Mouse (Mus musculus): ENCODE results near the gene Atp6v0e.

The Atp6v0e gene

DNA sequence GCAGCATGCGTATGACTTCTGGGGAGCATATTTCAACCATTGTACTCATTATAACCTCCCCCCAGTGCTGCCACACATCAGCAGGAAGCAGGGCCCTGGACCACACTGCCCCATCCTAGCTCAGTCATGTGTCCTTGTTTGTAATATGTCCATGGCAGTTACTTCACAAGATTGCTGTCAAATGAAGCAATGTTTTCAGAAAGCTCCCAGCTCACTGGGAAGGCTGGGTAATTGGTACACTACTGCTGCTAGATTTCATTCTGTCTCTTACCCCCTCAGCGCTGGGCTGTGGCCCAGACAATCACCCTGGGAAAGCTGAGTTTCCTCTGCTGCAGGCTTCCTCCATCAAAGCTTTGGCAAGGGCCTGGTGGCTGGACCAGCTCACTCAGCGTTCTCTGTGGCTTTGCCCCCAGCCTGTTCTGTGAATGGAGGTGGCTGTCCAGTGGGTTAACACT, 22.7 kb upstream of the Atp6v0e start:
- no peak for DNase-seq

DNA sequence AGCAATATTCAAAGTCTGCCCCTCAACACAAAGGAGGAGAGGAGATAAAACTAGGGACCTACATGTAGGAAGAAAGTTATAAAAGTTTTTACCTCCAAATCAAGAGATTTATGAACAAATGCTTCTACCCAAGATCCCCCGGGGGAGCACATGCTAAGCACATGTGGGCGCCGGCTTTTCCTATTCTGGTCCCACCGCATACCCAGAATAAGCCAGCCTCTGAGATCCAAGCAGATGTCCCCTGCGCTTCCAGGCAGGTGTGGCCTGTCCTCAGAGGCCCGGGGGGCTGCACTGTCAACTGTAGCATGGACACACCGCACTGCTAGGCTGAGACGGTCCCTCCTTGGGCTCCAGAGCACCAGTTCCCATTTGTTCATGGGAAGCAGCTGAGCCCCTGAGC, 19.6 kb upstream of the Atp6v0e start:
- no peak for DNase-seq

DNA sequence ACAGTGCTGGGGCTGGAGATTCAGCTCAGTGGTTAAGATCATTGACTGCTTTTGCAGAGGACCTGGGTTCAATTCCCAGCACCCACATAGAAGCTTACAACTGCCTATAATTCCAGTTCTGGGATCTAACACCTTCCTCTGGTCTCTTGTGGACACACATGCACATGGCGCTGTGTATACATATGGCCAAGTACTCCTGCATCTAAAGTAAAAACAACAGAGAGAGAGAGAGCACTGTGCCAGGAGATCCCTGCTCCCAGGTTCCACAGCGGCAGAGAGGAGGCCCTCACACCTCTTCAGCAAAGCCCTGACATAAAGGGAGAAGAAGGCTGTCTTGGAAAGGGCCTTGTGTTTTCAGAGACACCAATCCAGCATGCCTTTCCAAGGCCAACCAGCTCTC, 19.0 kb upstream of the Atp6v0e start:
- no peak for DNase-seq

DNA sequence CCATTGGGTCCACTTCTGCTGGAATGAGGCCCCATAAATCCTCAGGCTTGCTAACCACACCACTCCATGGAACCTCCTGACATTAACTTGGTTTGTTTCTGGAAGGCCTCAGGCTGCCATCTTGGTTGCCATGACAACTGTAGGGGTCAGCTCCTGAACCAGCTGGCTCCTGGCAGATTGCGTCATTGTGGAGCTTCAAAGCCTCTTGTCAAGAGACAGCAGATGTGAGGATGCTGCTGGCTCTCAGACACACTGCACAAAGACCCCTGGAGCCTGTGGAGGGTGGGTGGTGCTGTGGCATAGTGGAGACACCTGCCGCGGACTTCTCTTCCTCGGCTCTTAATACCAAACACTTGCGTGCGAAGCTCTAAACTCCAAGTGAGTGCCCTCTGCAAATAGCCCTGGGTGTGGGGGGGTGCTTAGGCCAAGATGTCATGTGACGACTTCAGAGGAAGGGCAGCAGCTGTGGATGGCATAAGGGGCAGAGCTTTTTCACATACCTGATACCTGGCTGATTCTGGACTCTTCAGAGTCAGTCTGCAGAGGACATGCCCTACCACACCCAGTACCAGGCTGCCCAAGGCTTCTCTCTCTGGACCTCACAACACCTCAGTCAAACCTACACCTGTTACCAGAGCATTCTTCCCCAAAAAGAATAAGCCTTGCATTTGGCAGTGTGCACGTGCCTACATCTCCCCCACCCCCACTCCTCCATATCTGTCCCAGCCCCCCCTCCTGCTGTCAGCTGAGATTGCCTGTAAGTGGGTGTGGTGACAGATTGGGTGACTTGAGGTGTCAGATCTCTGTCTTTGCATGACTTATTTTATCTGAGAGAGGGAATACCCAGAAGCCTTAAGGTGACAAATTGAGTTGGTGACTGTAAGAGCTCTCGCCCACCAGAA, 18.3 kb upstream of the Atp6v0e start:
- no peak for DNase-seq

DNA sequence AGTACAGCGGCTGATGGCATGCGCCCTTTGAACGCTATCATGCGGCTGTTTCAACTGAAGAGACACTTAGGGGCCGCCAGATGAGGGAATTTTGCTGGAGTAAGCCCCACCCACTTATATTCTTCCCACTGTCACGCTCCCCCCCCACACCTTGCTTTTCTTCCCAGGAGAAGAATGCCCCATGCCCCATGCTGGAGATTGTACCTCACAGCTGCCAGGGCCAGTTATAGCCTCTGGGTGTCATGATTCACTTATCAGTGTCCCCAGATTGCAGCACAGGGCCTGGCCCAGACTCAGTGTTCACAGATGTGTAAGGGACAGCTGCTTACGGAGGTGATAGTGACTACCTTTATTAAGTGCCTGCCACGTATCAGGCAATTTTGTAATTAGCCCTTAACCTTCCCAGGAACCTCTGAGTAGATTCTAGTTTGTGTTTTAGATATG, 17.6 kb upstream of the Atp6v0e start:
- no peak for DNase-seq

DNA sequence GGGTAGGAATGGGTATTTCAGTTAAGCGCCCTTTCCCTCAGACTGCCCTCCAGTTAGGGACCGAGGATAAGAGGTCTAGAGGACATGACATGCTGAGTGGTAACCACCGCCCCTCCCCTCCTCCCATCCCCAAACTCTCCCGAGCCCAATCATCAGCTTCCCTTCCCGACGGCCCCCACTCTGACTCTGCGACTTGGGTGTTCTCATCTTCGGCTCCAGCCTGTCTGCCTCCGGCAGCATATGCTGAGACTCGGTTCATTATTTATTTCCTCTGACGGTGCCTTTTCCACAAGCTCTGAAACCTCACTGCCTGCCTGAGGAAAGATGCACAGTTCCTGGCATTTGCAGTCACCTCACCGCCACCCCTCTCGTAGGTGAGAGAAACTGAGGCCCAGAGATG, 15.7 kb upstream of the Atp6v0e start:
- peak; percentile 35 to 40 for DNase-seq

DNA sequence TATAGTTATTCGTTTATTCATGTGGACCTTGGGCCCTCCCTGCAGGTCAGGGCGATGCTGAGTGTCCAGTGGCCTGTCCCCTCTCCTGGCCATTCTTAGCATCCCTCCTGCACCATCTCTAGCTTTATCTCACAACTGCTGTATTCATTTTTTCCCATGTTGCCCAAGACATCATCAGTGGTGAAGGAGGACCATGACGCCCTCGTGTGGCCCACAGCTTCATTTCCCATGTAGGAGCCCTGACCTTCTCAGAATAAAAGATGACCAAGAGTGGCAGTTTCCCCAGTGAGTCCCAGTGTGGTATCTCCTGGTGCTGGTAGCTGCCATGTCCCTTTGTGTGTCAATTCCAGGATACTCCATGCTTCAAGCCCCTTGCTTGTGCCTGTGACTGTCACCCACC, 13.5 kb upstream of the Atp6v0e start:
- peak in 1 of 2 experiments; percentile 34 for DNase-seq

DNA sequence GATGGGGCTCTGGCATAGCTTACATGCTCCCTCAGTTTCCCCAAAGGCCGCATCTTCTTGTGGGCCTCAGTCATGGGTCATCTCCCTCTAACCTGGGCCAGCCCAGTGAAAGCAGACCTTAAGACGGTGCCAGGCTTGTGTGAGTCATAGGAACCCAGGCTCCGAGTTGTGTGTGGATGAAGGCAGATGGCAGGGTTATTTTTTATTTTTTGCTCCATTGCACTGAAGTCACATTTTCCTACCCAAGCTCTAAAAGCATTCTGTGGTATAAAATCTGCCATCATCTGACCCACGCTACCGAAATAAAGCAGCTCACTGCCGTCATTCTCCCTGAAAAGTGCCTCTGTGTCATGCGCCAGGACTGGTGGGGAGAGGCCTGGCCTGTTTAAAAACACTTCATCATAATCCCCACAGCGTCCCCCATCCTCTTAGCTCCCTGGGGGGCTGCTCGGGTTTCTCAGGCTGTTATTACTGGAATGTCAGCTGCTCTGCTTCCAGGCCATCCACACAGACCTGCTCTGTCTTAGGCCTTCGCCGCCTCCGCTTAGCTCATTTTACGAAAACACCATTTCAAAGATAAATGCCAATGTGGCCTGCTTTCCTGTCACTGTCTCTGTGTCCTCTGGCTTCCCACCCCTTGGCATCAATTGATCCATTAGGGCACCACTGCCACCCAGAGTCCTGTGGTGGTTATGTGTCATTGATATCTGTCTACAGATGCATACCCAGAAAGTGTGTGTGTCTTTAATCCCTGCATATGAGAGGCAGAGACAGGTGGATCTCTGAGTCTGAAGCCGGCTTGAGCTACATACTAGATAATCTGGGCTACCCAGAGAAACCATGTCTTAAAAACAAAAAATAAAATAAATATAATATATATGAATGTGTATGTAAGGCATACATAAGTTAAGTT, 12.3 kb upstream of the Atp6v0e start:
- DNase-seq: no peak

DNA sequence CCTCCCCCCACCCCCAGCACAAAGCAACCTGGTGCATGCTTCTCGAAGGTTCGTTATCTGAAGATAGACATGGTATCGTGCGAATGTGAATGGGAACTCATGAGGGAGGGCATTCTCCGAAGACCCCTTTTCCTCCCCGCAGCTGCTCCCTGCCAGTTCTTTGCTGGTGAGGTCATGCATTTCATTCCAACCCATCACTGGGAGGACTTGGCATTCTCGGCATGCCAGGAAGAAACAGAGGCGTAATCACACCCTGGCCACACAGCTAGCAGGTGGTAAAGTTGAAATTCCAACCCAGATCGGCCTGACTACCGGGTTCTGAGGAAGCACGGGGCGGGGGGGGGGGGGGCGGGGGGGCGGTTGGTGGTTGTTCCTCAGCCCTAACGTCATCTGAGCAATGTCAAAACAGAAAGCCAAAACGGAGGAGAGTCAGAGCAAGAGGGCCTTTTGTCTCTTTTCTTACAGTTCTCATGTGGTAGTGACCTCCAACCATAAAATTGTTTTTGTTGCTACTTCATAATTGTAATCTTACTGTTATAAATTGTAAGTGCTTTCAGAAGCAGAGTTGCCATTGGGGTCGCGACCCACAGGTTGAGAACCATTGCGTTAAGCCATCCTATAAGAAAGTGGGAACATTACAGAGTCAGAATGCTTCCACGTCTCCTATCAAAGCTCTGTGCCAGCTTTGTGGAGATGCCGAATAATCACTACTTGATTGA, 4.0 kb upstream of the Atp6v0e start:
- no peak for DNase-seq

DNA sequence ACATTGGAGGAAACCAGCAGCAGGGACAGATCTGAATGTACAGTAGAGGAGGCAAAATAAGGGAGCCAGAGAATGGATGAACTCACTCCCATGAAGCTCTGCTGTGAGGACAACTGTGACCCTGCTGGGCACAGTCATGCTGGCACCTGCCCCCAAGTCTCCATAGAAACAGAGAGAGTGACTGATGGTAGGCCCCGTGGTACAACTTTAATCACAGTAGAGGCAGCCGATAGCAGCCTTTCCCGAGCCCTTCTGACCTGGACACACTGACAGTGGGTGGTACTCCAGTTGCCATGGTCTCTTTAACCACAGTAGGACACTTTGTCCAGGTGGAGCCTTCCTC, 3.5 kb upstream of the Atp6v0e start:
- no peak for DNase-seq

DNA sequence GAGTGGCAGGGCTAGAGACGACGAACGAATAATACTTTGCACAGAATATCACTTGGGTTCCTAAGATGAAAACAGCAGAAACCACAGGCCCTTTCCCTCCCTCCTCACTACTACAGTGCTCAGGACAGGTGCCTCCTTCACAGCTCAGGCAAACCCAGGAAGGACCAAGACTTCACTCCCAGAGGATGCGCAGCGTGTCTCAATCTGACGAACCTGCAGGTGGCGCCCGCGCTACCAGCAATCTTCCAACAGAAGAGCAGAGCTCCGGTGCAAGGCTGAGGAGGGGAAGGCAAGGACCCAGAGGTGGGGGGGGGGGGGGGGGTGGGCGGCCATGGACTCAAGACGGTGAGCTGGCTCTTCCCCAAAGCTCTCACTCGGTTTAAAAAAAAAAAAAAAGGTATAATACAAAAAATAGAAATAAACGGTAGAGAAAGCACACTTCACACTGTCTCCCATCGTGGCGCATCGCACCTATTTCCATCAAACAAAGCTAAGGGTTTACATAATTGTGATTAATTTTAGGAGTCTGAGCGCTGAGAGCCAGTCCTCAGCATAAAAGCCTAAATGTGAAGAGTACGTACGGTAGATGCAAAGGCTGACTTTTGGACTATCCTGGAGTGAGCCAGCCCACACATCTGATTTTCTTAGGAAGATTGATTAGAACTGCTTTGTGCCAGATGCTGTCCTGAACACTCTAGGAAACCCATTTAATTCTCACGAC, 2.7 kb upstream of the Atp6v0e start:
- peak; percentile 81 to 93 for DNase-seq

DNA sequence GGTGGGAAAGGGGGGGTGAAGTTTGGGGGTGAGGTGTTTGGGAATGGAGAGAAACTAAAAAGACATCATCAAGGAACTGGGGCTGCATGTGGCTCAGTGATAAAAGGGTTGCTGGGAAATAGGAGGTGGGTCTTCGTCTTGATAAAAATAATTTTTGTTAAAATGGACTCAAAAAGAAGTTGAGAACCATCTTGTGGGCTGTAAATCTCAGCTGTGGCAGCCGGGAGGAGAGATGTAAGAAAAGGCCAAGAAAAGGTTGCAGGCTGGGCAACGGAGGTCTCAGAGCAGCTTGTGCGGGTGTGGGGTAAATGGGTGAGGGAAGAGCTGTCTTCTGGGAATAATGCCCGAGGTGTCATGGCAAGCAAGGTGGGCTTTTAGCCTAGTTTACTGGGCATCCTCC, 827 bp upstream of the Atp6v0e start:
- no peak for DNase-seq

DNA sequence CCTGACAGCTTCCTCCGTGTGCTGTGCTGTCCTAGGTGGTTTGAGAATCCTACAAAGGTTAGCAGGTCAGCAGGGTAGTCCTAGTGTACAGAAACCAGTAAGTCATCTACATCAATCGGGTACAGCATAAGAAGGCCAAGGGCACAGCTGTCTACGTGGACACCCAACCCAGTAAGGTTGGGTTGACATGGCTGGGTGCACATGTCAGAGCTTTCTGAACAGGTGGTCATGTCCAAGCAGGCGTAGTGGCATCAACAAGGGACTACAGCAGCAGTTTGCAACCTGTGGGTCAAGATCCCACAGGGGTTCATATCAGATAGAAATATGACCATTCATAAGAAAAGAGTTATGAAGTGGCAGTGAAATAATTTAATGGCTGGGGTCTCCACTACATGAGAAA, 2.6 kb downstream of the Atp6v0e start:
- DNase-seq: no peak

DNA sequence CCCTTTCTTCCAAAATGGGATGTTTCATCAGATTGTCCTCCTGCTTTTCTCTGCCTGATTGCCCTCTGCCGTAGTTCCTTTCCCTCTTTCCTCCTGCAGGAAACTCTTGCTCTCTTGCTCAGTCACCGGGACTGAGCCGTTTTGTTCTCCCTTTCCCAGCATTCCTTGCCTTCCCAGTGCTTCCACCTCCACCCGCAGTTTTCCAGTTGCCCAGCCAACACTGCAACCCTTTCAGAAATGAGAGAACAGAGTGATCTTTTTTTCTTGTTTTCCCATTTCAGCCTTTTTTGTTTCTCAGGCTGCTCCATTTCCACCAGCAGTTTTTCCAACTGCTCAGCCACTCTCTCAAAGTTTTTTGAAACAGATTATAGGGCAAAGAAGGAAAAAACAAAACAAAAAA, 8.2 kb downstream of the Atp6v0e start:
- no peak for DNase-seq

DNA sequence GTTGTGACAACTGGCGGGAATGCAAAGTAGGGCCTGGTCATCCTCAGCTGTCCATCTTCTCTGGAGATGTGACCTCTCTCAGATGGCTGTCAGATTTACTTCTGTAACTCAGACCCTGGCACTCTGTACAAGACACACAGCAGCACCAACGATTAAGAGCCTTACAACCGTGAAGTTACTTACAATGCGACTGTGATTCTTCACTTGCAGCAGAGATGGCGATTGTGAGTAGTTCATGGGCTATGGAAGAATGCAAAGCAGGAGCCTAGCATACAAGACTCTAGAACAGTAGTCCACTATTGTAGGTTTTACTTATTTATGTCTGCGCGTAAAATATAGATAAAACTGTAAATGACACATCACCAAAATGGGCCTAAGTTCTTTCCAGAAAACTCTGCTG, 12.8 kb downstream of the Atp6v0e start:
- no peak for DNase-seq

DNA sequence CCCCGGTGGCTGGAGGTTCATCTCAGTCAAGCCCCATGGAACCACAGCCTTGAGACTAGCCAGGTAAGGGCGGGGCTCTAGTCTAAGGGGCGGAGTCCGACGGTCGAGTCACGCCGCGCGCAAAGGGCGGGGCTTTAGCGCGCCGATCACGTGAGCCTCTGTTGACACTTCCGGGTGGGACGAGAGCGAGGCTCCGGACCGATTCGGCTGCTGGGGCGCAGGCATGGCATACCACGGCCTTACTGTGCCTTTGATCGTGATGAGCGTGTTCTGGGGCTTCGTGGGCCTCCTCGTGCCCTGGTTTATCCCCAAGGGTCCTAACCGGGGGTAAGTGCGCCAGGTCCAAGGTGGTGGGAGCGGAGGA, 13.2 kb downstream of the Atp6v0e start:
- peak; percentile 94 to 96 for DNase-seq

DNA sequence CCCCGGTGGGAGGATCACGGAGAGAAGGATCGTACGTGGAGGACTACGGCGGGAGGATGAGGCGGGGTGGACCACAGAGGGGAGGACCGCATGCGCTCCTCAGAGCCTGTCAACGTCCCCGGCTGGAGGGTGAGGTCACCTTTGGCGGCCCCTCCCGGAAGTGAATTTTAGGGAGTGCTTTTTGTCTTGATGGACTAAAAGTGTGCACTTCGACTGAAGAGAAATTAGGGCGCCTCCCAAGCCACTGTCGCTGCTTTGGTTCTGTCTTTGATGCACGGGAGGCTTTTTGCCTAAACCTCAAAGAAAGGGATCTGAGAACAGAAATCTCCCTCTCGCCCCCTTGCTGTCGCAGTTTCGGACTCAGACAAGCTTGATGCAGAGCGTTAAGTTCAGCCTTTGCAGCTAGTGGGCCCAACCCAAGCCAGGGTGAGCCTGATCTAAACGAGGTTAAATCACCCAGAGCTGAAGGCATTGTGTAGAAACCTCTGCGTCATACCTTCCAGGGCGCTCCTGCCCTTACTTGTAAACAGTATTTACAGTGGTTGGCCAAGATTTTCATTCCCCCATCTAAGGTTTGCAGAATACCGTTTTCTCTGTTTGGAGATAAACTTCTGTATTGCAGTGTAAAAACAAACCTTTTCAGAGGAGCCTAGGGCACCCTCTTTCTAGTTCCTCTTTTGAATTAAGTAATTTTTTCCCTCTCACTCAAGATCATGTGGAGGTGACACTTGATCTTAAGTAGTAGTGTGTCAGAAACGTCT, 13.8 kb downstream of the Atp6v0e start:
- peak; percentile 70 for DNase-seq

DNA sequence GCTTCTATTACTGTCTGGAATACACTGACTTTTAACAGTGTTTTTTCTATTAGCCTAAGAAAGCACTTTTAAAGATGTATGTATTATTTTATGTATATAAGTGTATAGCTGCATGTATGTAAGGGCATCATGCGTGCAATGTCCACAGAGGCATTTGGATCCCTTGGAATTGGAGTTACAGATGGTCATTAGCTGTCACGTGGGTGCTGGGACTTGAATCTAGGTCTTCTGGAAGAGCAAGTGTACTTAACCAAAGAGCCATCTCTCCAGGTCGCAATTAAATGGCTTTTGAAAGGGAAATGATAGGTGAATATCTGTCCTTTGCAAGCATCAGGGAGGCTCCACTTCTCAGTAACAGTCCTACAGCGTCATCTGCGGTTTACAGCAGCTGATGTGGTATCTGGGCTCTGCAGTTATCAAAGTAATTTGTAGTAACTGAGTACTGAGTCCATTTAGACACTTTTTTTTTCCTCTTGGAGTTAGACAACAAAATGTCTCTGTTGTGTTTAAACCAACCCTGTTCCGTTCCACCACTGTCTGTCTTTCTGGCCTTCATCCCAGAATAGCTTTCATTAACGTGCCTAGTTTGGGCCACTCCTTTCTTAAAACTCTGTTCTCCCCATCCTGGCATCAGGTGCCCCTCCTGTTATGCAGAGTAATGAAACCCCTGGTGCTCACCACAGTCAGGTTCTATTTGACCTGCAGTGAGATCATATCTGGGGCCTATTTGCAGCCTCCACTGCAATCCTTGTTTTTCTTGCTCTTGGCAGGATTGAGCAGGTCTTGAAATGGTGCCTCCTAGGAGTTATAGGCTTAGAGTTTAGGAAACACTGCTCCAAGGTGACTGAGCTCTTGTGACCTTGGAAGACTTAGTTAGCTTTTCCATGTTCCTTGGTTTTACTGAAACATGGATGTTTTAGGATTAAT, 14.9 kb downstream of the Atp6v0e start:
- DNase-seq: peak; percentile 32 to 57

DNA sequence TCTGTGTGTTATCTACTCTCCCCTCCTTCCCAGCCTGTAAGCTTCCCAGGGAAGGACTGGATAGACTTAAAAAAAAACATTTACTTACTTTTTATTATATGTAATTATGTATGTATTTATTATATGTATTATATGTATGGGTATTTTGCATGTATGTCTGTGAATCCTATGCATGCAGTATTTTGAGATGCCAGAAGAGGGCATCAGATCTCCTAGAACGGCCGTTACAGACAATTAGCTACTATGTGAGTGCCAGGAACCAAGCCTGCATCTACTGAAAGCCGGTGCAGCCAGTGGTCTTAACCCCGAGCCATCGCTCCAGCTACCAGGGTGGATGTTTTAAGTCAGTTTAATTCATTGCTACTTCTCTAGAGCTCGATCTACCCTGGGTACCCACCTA, 18.2 kb downstream of the Atp6v0e start:
- DNase-seq: no peak

DNA sequence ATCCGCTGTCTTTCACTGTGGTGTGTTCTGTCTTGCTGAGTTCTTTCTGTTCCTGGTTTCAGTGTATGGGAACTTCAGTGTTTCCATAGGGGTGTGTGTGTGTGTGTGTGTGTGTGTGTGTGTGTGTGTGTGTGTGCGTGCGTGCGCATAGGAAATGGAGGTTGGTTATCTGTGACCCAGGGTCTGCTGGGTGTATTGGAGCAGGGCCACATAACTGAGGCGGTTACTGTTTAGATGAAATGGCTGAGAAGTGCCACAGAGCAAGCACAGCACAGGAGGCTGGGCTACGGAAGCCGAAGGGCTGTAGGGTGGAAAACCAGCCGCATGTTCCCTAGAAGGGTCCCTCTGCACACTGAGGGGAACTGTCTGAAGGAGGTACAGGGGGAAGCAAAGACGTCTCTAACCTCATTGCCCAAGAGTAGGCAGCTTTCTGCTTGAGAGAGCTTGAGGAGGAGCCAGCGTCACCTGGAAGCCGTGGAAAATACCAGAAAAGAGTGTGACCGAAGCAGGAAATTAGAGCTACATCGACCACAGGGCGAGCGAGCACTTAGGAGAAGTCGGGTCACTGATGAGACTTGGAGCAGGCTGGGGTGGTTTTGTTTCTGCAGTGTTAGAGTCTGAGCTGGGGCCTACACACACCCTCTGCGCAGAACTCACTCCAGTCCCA, 23.4 kb downstream of the Atp6v0e start:
- peak; percentile 18 to 34 for DNase-seq
